Mouse (Mus musculus): ENCODE data around the gene Gm49354. TPM values are rescaled to one million over a fixed set of nuclear protein-coding genes. Genes with fewer than 3 reads are reported as not detected.
"Not testable (repeated sequence)": the region's sequence is repeated elsewhere in the genome, so short reads cannot be mapped to it uniquely, and the experiment has no call there.

The Gm49354 gene
- polyA plus RNA-seq, 1 experiment from 2014 or later, result not detected

- H3K27me3 ChIP-seq (ENCODE audit: control insufficient read depth, insufficient read depth, low read length), result no peaks in the 10 kb centered on the region
- no peaks in the 10 kb centered on the region for H3K9me3 ChIP-seq (ENCODE audit: control insufficient read depth, low read length)
- whole genome bisulfite sequencing, result 89% methylated on average over 6 of the region's 6 CpGs
- no peak overlapping the region for H3K27ac ChIP-seq (ENCODE audit: low read depth, low read length)
- no peak overlapping the region for H3K4me2 ChIP-seq (ENCODE audit: low read depth)
- no peaks in the 10 kb centered on the region for H3K4me1 ChIP-seq (ENCODE audit: control insufficient read depth, insufficient read depth, low read length)
- peaks cover 29% of the 10 kb centered on the region for H3K36me3 ChIP-seq (ENCODE audit: control insufficient read depth, insufficient read depth, low read length)
- no peak overlapping the region for H3K4me3 ChIP-seq (ENCODE audit: low read depth, low read length)
- ATAC-seq (ENCODE audit: insufficient read depth, low FRiP score, low TSS enrichment), result no peak
- no peak overlapping the region for H3K9ac ChIP-seq (ENCODE audit: low read length)
- no peak for DNase-seq (ENCODE audit: low spot score)
Measured at GRCm38 (mm10) chr13:59801000-59801399, 19.0 kb upstream of the Gm49354 start.

DNA sequence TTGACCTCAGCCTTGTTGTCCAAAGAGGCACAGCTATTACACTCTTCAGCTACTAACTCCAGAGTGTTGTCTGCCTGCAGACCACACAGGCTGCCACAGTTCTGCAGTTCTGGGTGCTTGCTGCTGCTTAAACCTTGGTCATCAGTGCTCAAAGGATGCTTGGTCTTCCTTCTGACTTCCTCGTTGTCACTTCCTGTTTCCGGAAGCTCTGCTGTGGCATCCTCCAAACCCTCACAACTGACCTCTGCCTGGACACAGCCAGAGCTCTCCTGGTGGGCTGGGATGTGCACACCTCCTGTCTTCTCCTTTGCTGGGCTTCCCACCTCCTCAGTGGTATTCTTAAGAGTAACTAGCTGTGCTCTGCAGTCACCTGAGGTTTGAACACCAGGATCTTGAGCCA lies 18.0 kb upstream of the Gm49354 start:
- 95% methylated on average over 2 of the region's 2 CpGs for WGBS
- Histone ChIP-seq H3K27me3 (ENCODE audit: control insufficient read depth, insufficient read depth, low read length) (no peaks in the 10 kb centered on the region), H3K9ac (ENCODE audit: low read length) (no peak overlapping the region), H3K36me3 (ENCODE audit: control insufficient read depth, insufficient read depth, low read length) (peaks cover 24% of the 10 kb centered on the region), H3K4me3 (ENCODE audit: low read depth, low read length) (no peak overlapping the region), H3K9me3 (ENCODE audit: control insufficient read depth, low read length) (no peaks in the 10 kb centered on the region), H3K4me1 (ENCODE audit: control insufficient read depth, insufficient read depth, low read length) (no peaks in the 10 kb centered on the region), H3K4me2 (ENCODE audit: low read depth) (no peak overlapping the region), H3K27ac (ENCODE audit: low read depth, low read length) (no peak overlapping the region)
- ATAC-seq (ENCODE audit: insufficient read depth, low FRiP score, low TSS enrichment) (no peak), DNase-seq (ENCODE audit: low spot score) (no peak)

GRCm38 (mm10) chr13:59798306-59798705 lies 16.3 kb upstream of the Gm49354 start:
- no peaks in the 10 kb centered on the region for H3K4me1 ChIP-seq (ENCODE audit: control insufficient read depth, insufficient read depth, low read length)
- no peaks in the 10 kb centered on the region for H3K9me3 ChIP-seq (ENCODE audit: control insufficient read depth, low read length)
- H3K36me3 ChIP-seq (ENCODE audit: control insufficient read depth, insufficient read depth, low read length), result peaks cover 18% of the 10 kb centered on the region
- H3K27ac ChIP-seq (ENCODE audit: low read depth, low read length), result no peak overlapping the region
- no peaks in the 10 kb centered on the region for H3K27me3 ChIP-seq (ENCODE audit: control insufficient read depth, insufficient read depth, low read length)
- no peak overlapping the region for H3K4me2 ChIP-seq (ENCODE audit: low read depth)
- DNase-seq (ENCODE audit: low spot score), result no peak
- H3K4me3 ChIP-seq (ENCODE audit: low read depth, low read length), result no peak overlapping the region
- ATAC-seq (ENCODE audit: insufficient read depth, low FRiP score, low TSS enrichment), result no peak
- no peak overlapping the region for H3K9ac ChIP-seq (ENCODE audit: low read length)
- 100% methylated on average over 1 of the region's 1 CpGs for WGBS

GRCm38 (mm10) chr13:59796466-59796848 lies 14.4 kb upstream of the Gm49354 start:
- no peak for DNase-seq (ENCODE audit: low spot score)
- WGBS, result 96% methylated on average over 9 of the region's 9 CpGs
- H3K4me2 ChIP-seq (ENCODE audit: low read depth), result no peak overlapping the region
- peaks cover 14% of the 10 kb centered on the region for H3K36me3 ChIP-seq (ENCODE audit: control insufficient read depth, insufficient read depth, low read length)
- no peaks in the 10 kb centered on the region for H3K4me1 ChIP-seq (ENCODE audit: control insufficient read depth, insufficient read depth, low read length)
- H3K27ac ChIP-seq (ENCODE audit: low read depth, low read length), result 0 out of 2 replicates have a peak overlapping the region, but pooled peaks have one; percentile 11
- no peak overlapping the region for H3K9ac ChIP-seq (ENCODE audit: low read length)
- H3K9me3 ChIP-seq (ENCODE audit: control insufficient read depth, low read length), result no peaks in the 10 kb centered on the region
- H3K27me3 ChIP-seq (ENCODE audit: control insufficient read depth, insufficient read depth, low read length), result no peaks in the 10 kb centered on the region
- no peak for ATAC-seq (ENCODE audit: insufficient read depth, low FRiP score, low TSS enrichment)
- no peak overlapping the region for H3K4me3 ChIP-seq (ENCODE audit: low read depth, low read length)

GRCm38 (mm10) chr13:59795807-59796465 lies 13.9 kb upstream of the Gm49354 start:
- Histone ChIP-seq H3K9me3 (ENCODE audit: control insufficient read depth, low read length) (no peaks in the 10 kb centered on the region), H3K9ac (ENCODE audit: low read length) (no peak overlapping the region), H3K4me1 (ENCODE audit: control insufficient read depth, insufficient read depth, low read length) (no peaks in the 10 kb centered on the region), H3K4me3 (ENCODE audit: low read depth, low read length) (no peak overlapping the region), H3K4me2 (ENCODE audit: low read depth) (no peak overlapping the region), H3K27me3 (ENCODE audit: control insufficient read depth, insufficient read depth, low read length) (no peaks in the 10 kb centered on the region), H3K36me3 (ENCODE audit: control insufficient read depth, insufficient read depth, low read length) (peaks cover 14% of the 10 kb centered on the region), H3K27ac (ENCODE audit: low read depth, low read length) (no peak overlapping the region)
- DNase-seq (ENCODE audit: low spot score) (no peak), ATAC-seq (ENCODE audit: insufficient read depth, low FRiP score, low TSS enrichment) (no peak)
- 92% methylated on average over 6 of the region's 6 CpGs for WGBS

GRCm38 (mm10) chr13:59794786-59795185 lies 12.7 kb upstream of the Gm49354 start:
- H3K9ac ChIP-seq (ENCODE audit: low read length), result no peak overlapping the region
- H3K36me3 ChIP-seq (ENCODE audit: control insufficient read depth, insufficient read depth, low read length), result peaks cover 14% of the 10 kb centered on the region

GRCm38 (mm10) chr13:59779744-59780264 lies 2.2 kb downstream of the Gm49354 start:
- H3K36me3 ChIP-seq (ENCODE audit: control insufficient read depth, insufficient read depth, low read length), result peaks cover 12% of the 10 kb centered on the region
- WGBS, result 90% methylated on average over 1 of the region's 1 CpGs
- H3K4me3 ChIP-seq (ENCODE audit: low read depth, low read length), result not testable (repeated sequence)

More at GRCm38 (mm10) chr13:59794786-59795185, 12.7 kb upstream of the Gm49354 start:
- no peaks in the 10 kb centered on the region for H3K9me3 ChIP-seq (ENCODE audit: control insufficient read depth, low read length)
- H3K27me3 ChIP-seq (ENCODE audit: control insufficient read depth, insufficient read depth, low read length), result no peaks in the 10 kb centered on the region
- no peak overlapping the region for H3K4me3 ChIP-seq (ENCODE audit: low read depth, low read length)
- DNase-seq (ENCODE audit: low spot score) (no peak), ATAC-seq (ENCODE audit: insufficient read depth, low FRiP score, low TSS enrichment) (no peak)
- 100% methylated on average over 1 of the region's 1 CpGs for WGBS
- H3K4me1 ChIP-seq (ENCODE audit: control insufficient read depth, insufficient read depth, low read length), result no peaks in the 10 kb centered on the region
- no peak overlapping the region for H3K4me2 ChIP-seq (ENCODE audit: low read depth)
- H3K27ac ChIP-seq (ENCODE audit: low read depth, low read length), result no peak overlapping the region

GRCm38 (mm10) chr13:59779213-59779612 lies 2.8 kb downstream of the Gm49354 start:
- Histone ChIP-seq H3K36me3 (ENCODE audit: control insufficient read depth, insufficient read depth, low read length) (peaks cover 12% of the 10 kb centered on the region), H3K4me3 (ENCODE audit: low read depth, low read length) (no peak overlapping the region), H3K9ac (ENCODE audit: low read length) (no peak overlapping the region), H3K4me1 (ENCODE audit: control insufficient read depth, insufficient read depth, low read length) (no peaks in the 10 kb centered on the region), H3K9me3 (ENCODE audit: control insufficient read depth, low read length) (no peaks in the 10 kb centered on the region), H3K27me3 (ENCODE audit: control insufficient read depth, insufficient read depth, low read length) (no peaks in the 10 kb centered on the region), H3K4me2 (ENCODE audit: low read depth) (no peak overlapping the region), H3K27ac (ENCODE audit: low read depth, low read length) (no peak overlapping the region)
- DNase-seq (ENCODE audit: low spot score), result no peak
- ATAC-seq (ENCODE audit: insufficient read depth, low FRiP score, low TSS enrichment), result no peak
- WGBS, result 92% methylated on average over 4 of the region's 4 CpGs

More at GRCm38 (mm10) chr13:59779744-59780264, 2.2 kb downstream of the Gm49354 start:
- not testable (repeated sequence) for H3K4me1 ChIP-seq (ENCODE audit: control insufficient read depth, insufficient read depth, low read length); ATAC-seq (ENCODE audit: insufficient read depth, low FRiP score, low TSS enrichment); H3K9ac ChIP-seq (ENCODE audit: low read length); H3K27ac ChIP-seq (ENCODE audit: low read depth, low read length); H3K27me3 ChIP-seq (ENCODE audit: control insufficient read depth, insufficient read depth, low read length); DNase-seq (ENCODE audit: low spot score); H3K9me3 ChIP-seq (ENCODE audit: control insufficient read depth, low read length); H3K4me2 ChIP-seq (ENCODE audit: low read depth)

DNA sequence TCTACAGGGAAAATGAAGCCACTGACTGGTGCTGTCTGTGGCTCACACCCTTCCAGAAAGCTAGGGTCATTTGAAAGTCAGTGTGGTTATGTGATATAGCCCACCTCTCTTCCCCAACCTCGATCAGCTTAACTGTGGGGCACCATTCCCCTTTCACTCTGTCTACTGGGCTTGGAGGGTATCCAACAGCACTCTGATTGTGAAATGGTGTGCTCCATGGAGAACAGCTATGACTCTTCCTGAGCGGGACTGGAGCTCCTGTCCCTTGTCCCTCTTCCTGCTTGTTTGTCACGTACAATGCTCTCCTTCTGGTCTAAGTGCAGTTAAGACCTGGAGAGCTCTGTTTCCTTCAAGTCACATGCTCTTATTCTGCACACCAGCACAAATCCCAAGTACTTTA lies 6.9 kb downstream of the Gm49354 start:
- WGBS, result 92% methylated on average over 3 of the region's 3 CpGs
- ATAC-seq (ENCODE audit: insufficient read depth, low FRiP score, low TSS enrichment), result no peak
- H3K27ac ChIP-seq (ENCODE audit: low read depth, low read length), result no peak overlapping the region

More for the DNA sequence above, 6.9 kb downstream of the Gm49354 start:
- Histone ChIP-seq H3K9ac (ENCODE audit: low read length) (no peak overlapping the region), H3K36me3 (ENCODE audit: control insufficient read depth, insufficient read depth, low read length) (peaks cover 3% of the 10 kb centered on the region), H3K27me3 (ENCODE audit: control insufficient read depth, insufficient read depth, low read length) (no peaks in the 10 kb centered on the region), H3K9me3 (ENCODE audit: control insufficient read depth, low read length) (no peaks in the 10 kb centered on the region), H3K4me3 (ENCODE audit: low read depth, low read length) (no peak overlapping the region), H3K4me1 (ENCODE audit: control insufficient read depth, insufficient read depth, low read length) (no peaks in the 10 kb centered on the region), H3K4me2 (ENCODE audit: low read depth) (no peak overlapping the region)
- DNase-seq (ENCODE audit: low spot score), result no peak

All from neural tube, embryonic 11.5 days (tissue).